Mouse (Mus musculus): ENCODE data around the gene Dedd. TPM values are rescaled to one million over a fixed set of nuclear protein-coding genes. Genes with fewer than 3 reads are reported as not detected.

The Dedd gene
- polyA plus RNA-seq (2015; fragmentation: Nextera tagmentation; extraction: Ambion mirVana), result 16.4 and 17.7 TPM in 2 replicates

DNA sequence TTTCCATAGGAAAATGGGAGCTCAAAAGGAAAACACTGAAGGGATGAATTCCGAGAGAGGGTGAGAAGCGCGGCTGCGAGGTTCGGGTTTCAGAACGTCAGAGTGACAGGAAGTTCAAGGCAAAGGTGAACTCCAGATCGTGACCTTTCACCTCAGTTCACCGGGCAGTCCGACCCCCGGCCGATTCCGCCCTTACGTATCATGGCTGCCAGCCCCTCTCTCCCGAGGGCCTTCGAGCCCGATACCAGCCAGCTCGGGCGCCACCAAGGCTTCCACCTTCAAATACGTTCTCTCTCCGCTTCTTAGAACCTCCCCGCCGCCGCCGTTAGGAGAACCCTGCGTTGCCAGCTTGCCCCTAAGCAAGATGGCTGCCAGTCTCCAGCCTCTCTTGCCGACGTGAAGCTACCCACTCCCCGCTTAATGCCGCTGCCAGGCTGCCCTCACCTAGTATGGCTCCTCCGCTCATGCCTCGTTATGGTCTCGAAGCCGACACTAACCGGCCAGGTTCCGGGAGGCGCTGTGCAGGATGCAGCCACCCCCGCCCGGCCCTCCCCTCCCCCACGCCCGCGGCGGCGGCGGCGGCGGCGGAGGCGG, at the start of gene Dedd:
Gene Dedd (plus strand): TSS at position 307 of the 594 bp plus-strand sequence.
- TF ChIP-seq CTCF (IDR thresholded peaks at IDR 0.05; ENCODE audit: low read depth), result peak; percentile 13; the same call in 1 of the 2 replicates
- no peak for TF ChIP-seq EP300 (IDR thresholded peaks at IDR 0.05; ENCODE audit: low read depth)
- WGBS (ENCODE audit: insufficient replicate concordance), result under 1% methylated on average over 41 of the region's 48 CpGs
- Histone ChIP-seq H3K36me3 (replicated peaks; ENCODE audit: insufficient read depth, low read length) (0 out of 2 replicates have a peak, but pooled peaks cover 2% of the 10 kb centered on the region), H3K4me2 (ENCODE audit: low read depth, low read length) (peak within 1 kb of the TSS; percentile 93), H3K9me3 (ENCODE audit: low read length) (no peaks in the 10 kb centered on the region), H3K27ac (ENCODE audit: low read depth) (peak within 1 kb of the TSS; percentile 99), H3K4me3 (ENCODE audit: low read depth, low read length) (peak within 1 kb of the TSS; percentile 91), H3K27me3 (ENCODE audit: insufficient read depth, low read length) (no peaks in the 10 kb centered on the region), H3K9ac (replicated peaks) (peak within 1 kb of the TSS; percentile 93), H3K4me1 (ENCODE audit: insufficient read depth) (peaks cover 24% of the 10 kb centered on the region)
- DNase-seq (peak; percentile 91), ATAC-seq (peak; percentile 92)

GRCm38 (mm10) chr1:171279721-171280120, 49.2 kb upstream of the Dedd start:
- ATAC-seq, result no peak
- Histone ChIP-seq H3K36me3 (replicated peaks; ENCODE audit: insufficient read depth, low read length) (peaks cover 68% of the 10 kb centered on the region), H3K4me1 (ENCODE audit: insufficient read depth) (peaks cover 12% of the 10 kb centered on the region), H3K27ac (ENCODE audit: low read depth) (peak overlapping the region; percentile 97), H3K9me3 (ENCODE audit: low read length) (no peaks in the 10 kb centered on the region), H3K4me3 (ENCODE audit: low read depth, low read length) (peak overlapping the region; percentile 59), H3K4me2 (ENCODE audit: low read depth, low read length) (peak overlapping the region; percentile 81), H3K9ac (replicated peaks) (peak overlapping the region; percentile 96), H3K27me3 (ENCODE audit: insufficient read depth, low read length) (no peaks in the 10 kb centered on the region)
- TF ChIP-seq EP300 (IDR thresholded peaks at IDR 0.05; ENCODE audit: low read depth) (no peak), CTCF (IDR thresholded peaks at IDR 0.05; ENCODE audit: low read depth) (no peak)
- DNase-seq, result no peak
- WGBS (ENCODE audit: insufficient replicate concordance), result 63% methylated on average over 5 of the region's 5 CpGs

GRCm38 (mm10) chr1:171280250-171280915, 48.6 kb upstream of the Dedd start:
- ATAC-seq, result peak; percentile 22

DNA sequence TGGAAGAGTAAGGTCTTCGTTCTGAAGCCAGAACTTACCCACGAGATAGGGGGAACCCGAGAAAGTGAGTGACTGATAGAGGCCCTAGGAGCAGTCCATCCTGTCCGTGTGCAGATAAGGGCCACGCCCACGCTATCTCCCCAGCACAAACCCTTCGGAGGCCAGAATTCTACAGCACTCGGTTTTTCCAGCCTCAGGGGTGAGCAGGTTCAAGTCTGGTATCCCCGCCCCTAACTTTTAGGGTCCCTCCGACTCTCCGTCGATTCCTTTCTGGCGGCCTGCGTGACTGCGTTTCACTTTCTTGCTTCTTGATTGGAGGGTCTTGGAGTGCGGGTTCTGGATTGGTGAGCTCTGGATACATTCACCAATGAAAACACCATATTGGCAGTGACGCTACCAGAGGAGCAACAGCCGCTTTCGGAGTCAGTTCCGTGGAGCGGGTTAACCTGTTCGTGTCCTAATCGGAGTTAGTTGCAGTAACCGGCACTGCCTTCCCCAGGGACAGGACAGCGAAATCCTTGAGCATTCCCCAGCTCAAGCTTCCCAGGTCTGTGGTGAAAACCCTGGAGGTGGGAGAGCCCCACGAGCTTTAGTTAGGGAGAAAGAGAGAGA, 47.9 kb upstream of the Dedd start, which contains the start of gene Ppox:
Gene Ppox (minus strand): TSS at position 271 of the 612 bp plus-strand sequence.
- Histone ChIP-seq H3K36me3 (replicated peaks; ENCODE audit: insufficient read depth, low read length) (peaks cover 58% of the 10 kb centered on the region), H3K9ac (replicated peaks) (peak within 1 kb of the TSS; percentile 96), H3K9me3 (ENCODE audit: low read length) (no peaks in the 10 kb centered on the region), H3K4me3 (ENCODE audit: low read depth, low read length) (peak within 1 kb of the TSS; percentile 59), H3K27me3 (ENCODE audit: insufficient read depth, low read length) (no peaks in the 10 kb centered on the region), H3K4me2 (ENCODE audit: low read depth, low read length) (peak within 1 kb of the TSS; percentile 81), H3K27ac (ENCODE audit: low read depth) (peak within 1 kb of the TSS; percentile 97), H3K4me1 (ENCODE audit: insufficient read depth) (peaks cover 12% of the 10 kb centered on the region)
- DNase-seq (peak; percentile 93), ATAC-seq (peak; percentile 93)
- TF ChIP-seq CTCF (IDR thresholded peaks at IDR 0.05; ENCODE audit: low read depth) (no peak), EP300 (IDR thresholded peaks at IDR 0.05; ENCODE audit: low read depth) (peak; percentile 98)
- under 1% methylated on average over 26 of the region's 26 CpGs for WGBS (ENCODE audit: insufficient replicate concordance)

More at GRCm38 (mm10) chr1:171280250-171280915, 48.6 kb upstream of the Dedd start:
- Histone ChIP-seq H3K4me1 (ENCODE audit: insufficient read depth) (peaks cover 12% of the 10 kb centered on the region), H3K9ac (replicated peaks) (peak overlapping the region; percentile 96), H3K27me3 (ENCODE audit: insufficient read depth, low read length) (no peaks in the 10 kb centered on the region), H3K9me3 (ENCODE audit: low read length) (no peaks in the 10 kb centered on the region), H3K36me3 (replicated peaks; ENCODE audit: insufficient read depth, low read length) (peaks cover 65% of the 10 kb centered on the region), H3K27ac (ENCODE audit: low read depth) (peak overlapping the region; percentile 97), H3K4me3 (ENCODE audit: low read depth, low read length) (peak overlapping the region; percentile 59), H3K4me2 (ENCODE audit: low read depth, low read length) (peak overlapping the region; percentile 81)
- TF ChIP-seq EP300 (IDR thresholded peaks at IDR 0.05; ENCODE audit: low read depth) (no peak), CTCF (IDR thresholded peaks at IDR 0.05; ENCODE audit: low read depth) (no peak)
- DNase-seq, result no peak
- WGBS (ENCODE audit: insufficient replicate concordance), result 3% methylated on average over 25 of the region's 25 CpGs

DNA sequence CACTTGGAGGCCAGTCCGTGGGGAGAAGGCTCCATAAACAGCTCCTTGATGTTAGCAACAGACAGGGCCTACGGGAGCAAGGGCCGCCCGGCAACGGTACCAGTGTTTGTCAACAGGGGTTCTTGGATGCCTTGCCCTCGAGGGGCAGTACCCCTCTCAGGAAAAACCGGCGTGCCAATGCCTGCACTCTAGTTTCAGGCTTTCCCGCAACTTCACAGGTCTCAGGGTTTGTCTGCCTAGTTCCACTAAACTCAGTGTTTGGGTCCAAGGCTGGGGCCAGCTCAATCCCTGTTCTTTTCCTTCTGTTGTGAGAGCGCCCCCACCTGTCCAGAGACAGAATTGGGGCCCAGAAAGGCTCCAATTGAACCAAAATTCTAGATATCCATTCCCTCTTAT, 47.4 kb upstream of the Dedd start:
- peaks cover 12% of the 10 kb centered on the region for H3K4me1 ChIP-seq (ENCODE audit: insufficient read depth)
- ATAC-seq (peak; percentile 62), DNase-seq (peak; percentile 89)
- H3K9me3 ChIP-seq (ENCODE audit: low read length), result no peaks in the 10 kb centered on the region
- WGBS (ENCODE audit: insufficient replicate concordance), result under 1% methylated on average over 10 of the region's 10 CpGs
- TF ChIP-seq CTCF (IDR thresholded peaks at IDR 0.05; ENCODE audit: low read depth) (peak; percentile 94), EP300 (IDR thresholded peaks at IDR 0.05; ENCODE audit: low read depth) (no peak)
- peak overlapping the region; percentile 63 for H3K4me2 ChIP-seq (ENCODE audit: low read depth, low read length)
- peak overlapping the region; percentile 96 for H3K9ac ChIP-seq (replicated peaks)
- peaks cover 53% of the 10 kb centered on the region for H3K36me3 ChIP-seq (replicated peaks; ENCODE audit: insufficient read depth, low read length)
- peak overlapping the region; percentile 59 for H3K4me3 ChIP-seq (ENCODE audit: low read depth, low read length)
- no peaks in the 10 kb centered on the region for H3K27me3 ChIP-seq (ENCODE audit: insufficient read depth, low read length)
- peak overlapping the region; percentile 97 for H3K27ac ChIP-seq (ENCODE audit: low read depth)
